Mouse (Mus musculus) neural tube, embryonic 11.5 days (tissue): Measurements from ENCODE around the gene Cyp2d40. TPM values are rescaled to one million over a fixed set of nuclear protein-coding genes. Genes with fewer than 3 reads are reported as not detected.

Experiments
- ATAC-seq: fragments of 200-750 bp; cut with Nextera tagmentation; 2 replicates; pipeline ENCODE4 v1.8.0; 2017; ENCODE audit warnings: moderate number of reproducible peaks, mild to moderate bottlenecking, moderate TSS enrichment, moderate library complexity; ENCODE audit not compliant: insufficient read depth, low FRiP score, low TSS enrichment
- DNase-seq: peaks from one replicate; pipeline ENCODE4 v3.0.0-alpha.2; 2015; ENCODE audit warnings: low spot score
- H3K27ac ChIP-seq: fragments of 300-500 bp; sonication (generic); 2 replicates; pipeline ENCODE4 v1.5.1; 2014; ENCODE audit warnings: low read depth, mild to moderate bottlenecking, low read length
- H3K27me3 ChIP-seq: fragments of 300-500 bp; sonication (generic); 2 replicates; pipeline ENCODE4 v1.6.1; 2014; ENCODE audit warnings: mild to moderate bottlenecking, low read length, mixed read lengths; ENCODE audit not compliant: control insufficient read depth, insufficient read depth
- H3K36me3 ChIP-seq: fragments of 300-500 bp; sonication (generic); 2 replicates; pipeline ENCODE4 v1.6.1; 2014; ENCODE audit warnings: mild to moderate bottlenecking, low read length, moderate library complexity, mixed read lengths; ENCODE audit not compliant: control insufficient read depth, insufficient read depth
- H3K4me1 ChIP-seq: fragments of 300-500 bp; sonication (generic); 2 replicates; pipeline ENCODE4 v1.6.1; 2014; ENCODE audit warnings: low read length, mixed read lengths; ENCODE audit not compliant: control insufficient read depth, insufficient read depth
- H3K4me2 ChIP-seq: fragments of 300-500 bp; sonication (generic); 2 replicates; pipeline ENCODE4 v1.6.1; 2014; ENCODE audit warnings: low read depth, mild to moderate bottlenecking, moderate library complexity
- H3K4me3 ChIP-seq: fragments of 300-500 bp; sonication (generic); 2 replicates; pipeline ENCODE4 v1.5.1; 2014; ENCODE audit warnings: low read depth, low read length
- H3K9ac ChIP-seq: fragments of 300-500 bp; sonication (generic); 2 replicates; pipeline ENCODE4 v1.6.1; 2014; ENCODE audit warnings: mild to moderate bottlenecking, low read length
- H3K9me3 ChIP-seq: fragments of 300-500 bp; sonication (generic); 2 replicates; pipeline ENCODE4 v1.6.1; 2016; ENCODE audit warnings: low read length; ENCODE audit not compliant: control insufficient read depth
- WGBS: fragments of 180-500 bp; shearing (Covaris S2); extraction: QIAGEN DNeasy Blood & Tissue Kit; methylation state at CpG from one replicate; pipeline ENCODE4 v1.1.7; 2014; 5-methylcytosine and 5-hydroxymethylcytosine counted together
- polyA plus RNA-seq: library from polyadenylated mRNA; unstranded; fragments of >200 nt; fragmentation: Nextera tagmentation; extraction: Ambion mirVana; gene quantifications from 2 replicates; pipeline ENCODE4 v1.2.1, GENCODE M21; 2014

Gene Cyp2d40
- polyA plus RNA-seq = not detected in 2 replicates

GRCm38 (mm10) chr15:82763631-82764420, at the start of gene Cyp2d40:
TSS of gene Cyp2d40 (minus strand) at chr15:82764183.
- Histone ChIP-seq H3K27me3 (no peaks in the 10 kb centered on the region), H3K27ac (no peak within 1 kb of the TSS), H3K36me3 (no peaks in the 10 kb centered on the region), H3K4me1 (no peaks in the 10 kb centered on the region), H3K9ac (no peak within 1 kb of the TSS), H3K4me3 (no peak within 1 kb of the TSS), H3K9me3 (no peaks in the 10 kb centered on the region), H3K4me2 (no peak within 1 kb of the TSS)
- no peak for ATAC-seq
- DNase-seq = no peak
- 93% methylated on average over 9 of the region's 9 CpGs for WGBS

- no peak for ATAC-seq
- Histone ChIP-seq H3K4me1 (no peaks in the 10 kb centered on the region; the same call in 1 of the 2 replicates), H3K9me3 (no peaks in the 10 kb centered on the region), H3K9ac (no peak overlapping the region), H3K36me3 (no peaks in the 10 kb centered on the region), H3K4me3 (no peak overlapping the region), H3K27ac (no peak overlapping the region), H3K27me3 (no peaks in the 10 kb centered on the region), H3K4me2 (no peak overlapping the region)
- DNase-seq = no peak
- WGBS = 88% methylated on average over 1 of the region's 1 CpGs
Measured at GRCm38 (mm10) chr15:82810556-82810955, 46.6 kb upstream of the Cyp2d40 start.

GRCm38 (mm10) chr15:82809511-82809910, 45.5 kb upstream of the Cyp2d40 start:
- no peak overlapping the region for H3K4me3 ChIP-seq
- no peaks in the 10 kb centered on the region for H3K36me3 ChIP-seq
- no peak overlapping the region for H3K9ac ChIP-seq
- DNase-seq (no peak), ATAC-seq (no peak)
- no peaks in the 10 kb centered on the region for H3K9me3 ChIP-seq
- no peaks in the 10 kb centered on the region for H3K27me3 ChIP-seq
- H3K27ac ChIP-seq = no peak overlapping the region
- no peak overlapping the region for H3K4me2 ChIP-seq
- no peaks in the 10 kb centered on the region; the same call in 1 of the 2 replicates for H3K4me1 ChIP-seq
- WGBS = 76% methylated on average over 6 of the region's 6 CpGs

GRCm38 (mm10) chr15:82806969-82807763, 43.2 kb upstream of the Cyp2d40 start:
- ATAC-seq (no peak), DNase-seq (no peak)
- H3K9me3 ChIP-seq = no peaks in the 10 kb centered on the region
- no peaks in the 10 kb centered on the region; the same call in 1 of the 2 replicates for H3K4me1 ChIP-seq
- H3K27me3 ChIP-seq = no peaks in the 10 kb centered on the region
- no peak overlapping the region for H3K4me2 ChIP-seq
- 0 out of 2 replicates have a peak overlapping the region, but pooled peaks have one; percentile 5 for H3K27ac ChIP-seq
- no peak overlapping the region for H3K4me3 ChIP-seq
- no peaks in the 10 kb centered on the region for H3K36me3 ChIP-seq
- H3K9ac ChIP-seq = no peak overlapping the region
- 66% methylated on average over 5 of the region's 5 CpGs for WGBS

- H3K4me1 ChIP-seq = no peaks in the 10 kb centered on the region; the same call in 1 of the 2 replicates
- H3K27me3 ChIP-seq = no peaks in the 10 kb centered on the region
- H3K9ac ChIP-seq = no peak overlapping the region
- 71% methylated on average over 5 of the region's 5 CpGs for WGBS
- H3K36me3 ChIP-seq = no peaks in the 10 kb centered on the region
- H3K27ac ChIP-seq = no peak overlapping the region
- no peaks in the 10 kb centered on the region for H3K9me3 ChIP-seq
- ATAC-seq (no peak), DNase-seq (peak; percentile 80)
- no peak overlapping the region for H3K4me2 ChIP-seq
- no peak overlapping the region for H3K4me3 ChIP-seq
Measured at GRCm38 (mm10) chr15:82804708-82805639, 41.0 kb upstream of the Cyp2d40 start.

- no peak overlapping the region for H3K9ac ChIP-seq
- DNase-seq (no peak), ATAC-seq (no peak)
- H3K27me3 ChIP-seq = no peaks in the 10 kb centered on the region
- H3K27ac ChIP-seq = no peak overlapping the region
- H3K9me3 ChIP-seq = no peaks in the 10 kb centered on the region
- H3K4me3 ChIP-seq = no peak overlapping the region
- H3K4me1 ChIP-seq = no peaks in the 10 kb centered on the region
- no peaks in the 10 kb centered on the region for H3K36me3 ChIP-seq
- WGBS = 78% methylated on average over 3 of the region's 3 CpGs
- no peak overlapping the region for H3K4me2 ChIP-seq
Measured at GRCm38 (mm10) chr15:82795936-82796440, 32.0 kb upstream of the Cyp2d40 start.

- H3K4me2 ChIP-seq = no peak within 1 kb of the TSS
- no peak for ATAC-seq
- H3K4me1 ChIP-seq = no peaks in the 10 kb centered on the region
- H3K9me3 ChIP-seq = no peaks in the 10 kb centered on the region
- no peaks in the 10 kb centered on the region for H3K36me3 ChIP-seq
- 89% methylated on average over 5 of the region's 5 CpGs for WGBS
- H3K4me3 ChIP-seq = no peak within 1 kb of the TSS
- no peak for DNase-seq
- H3K9ac ChIP-seq = no peak within 1 kb of the TSS
- H3K27ac ChIP-seq = no peak within 1 kb of the TSS
- H3K27me3 ChIP-seq = no peaks in the 10 kb centered on the region
Measured at GRCm38 (mm10) chr15:82794277-82794676, 30.3 kb upstream of the Cyp2d40 start, which contains the start of gene Cyp2d26. TSS of gene Cyp2d26 (minus strand) at chr15:82794294.

- no peaks in the 10 kb centered on the region for H3K4me1 ChIP-seq
- no peak overlapping the region for H3K4me2 ChIP-seq
- H3K4me3 ChIP-seq = no peak overlapping the region
- H3K27ac ChIP-seq = no peak overlapping the region
- 88% methylated on average over 6 of the region's 6 CpGs for WGBS
- H3K27me3 ChIP-seq = no peaks in the 10 kb centered on the region
- no peak overlapping the region for H3K9ac ChIP-seq
- DNase-seq (no peak), ATAC-seq (no peak)
- H3K36me3 ChIP-seq = no peaks in the 10 kb centered on the region
- H3K9me3 ChIP-seq = no peaks in the 10 kb centered on the region
Measured at GRCm38 (mm10) chr15:82793868-82794267, 29.9 kb upstream of the Cyp2d40 start.
